Mouse (Mus musculus): ENCODE measurements around the gene Il11. TPM values are rescaled to one million over a fixed set of nuclear protein-coding genes. Genes with fewer than 3 reads are reported as not detected.
"Not testable (repeated sequence)": the region's sequence is repeated elsewhere in the genome, so short reads cannot be mapped to it uniquely, and the experiment has no call there.

Il11 gene
- polyA plus RNA-seq, 1 experiment from 2014 or later = 1.1 TPM

GRCm38 (mm10) chr7:4806716-4807115, 24.1 kb upstream of the Il11 start:
- ATAC-seq (ENCODE audit: low FRiP score, low read depth) = no peak
- no peak overlapping the region for H3K27ac ChIP-seq (replicated peaks)
- H3K4me1 ChIP-seq (replicated peaks) = peaks cover 23% of the 10 kb centered on the region
- no peak overlapping the region for H3K9ac ChIP-seq
- peaks cover 36% of the 10 kb centered on the region for H3K36me3 ChIP-seq
- H3K27me3 ChIP-seq = no peaks in the 10 kb centered on the region
- no peaks in the 10 kb centered on the region for H3K9me3 ChIP-seq
- no peak overlapping the region for H3K4me2 ChIP-seq
- WGBS = 93% methylated on average over 7 of the region's 7 CpGs
- H3K4me3 ChIP-seq = no peak overlapping the region

GRCm38 (mm10) chr7:4802247-4802646, 19.6 kb upstream of the Il11 start:
- Histone ChIP-seq H3K27me3 (no peaks in the 10 kb centered on the region), H3K36me3 (peaks cover 16% of the 10 kb centered on the region), H3K9ac (no peak overlapping the region), H3K9me3 (no peaks in the 10 kb centered on the region), H3K27ac (replicated peaks) (no peak overlapping the region), H3K4me3 (no peak overlapping the region), H3K4me1 (replicated peaks) (no peaks in the 10 kb centered on the region), H3K4me2 (no peak overlapping the region)
- ATAC-seq (ENCODE audit: low FRiP score, low read depth) = no peak

GRCm38 (mm10) chr7:4795767-4796433, 13.2 kb upstream of the Il11 start:
- Histone ChIP-seq H3K4me3 (no peak overlapping the region), H3K27ac (replicated peaks) (no peak overlapping the region), H3K4me2 (no peak overlapping the region), H3K4me1 (replicated peaks) (peaks cover 18% of the 10 kb centered on the region), H3K9me3 (no peaks in the 10 kb centered on the region), H3K36me3 (peaks cover 36% of the 10 kb centered on the region), H3K27me3 (no peaks in the 10 kb centered on the region), H3K9ac (no peak overlapping the region)
- 69% methylated on average over 7 of the region's 7 CpGs for WGBS
- no peak for ATAC-seq (ENCODE audit: low FRiP score, low read depth)

- no peak for ATAC-seq (ENCODE audit: low FRiP score, low read depth)
- no peak overlapping the region for H3K27ac ChIP-seq (replicated peaks)
- H3K27me3 ChIP-seq = no peaks in the 10 kb centered on the region
- peaks cover 36% of the 10 kb centered on the region for H3K36me3 ChIP-seq
- 0 out of 2 replicates have a peak overlapping the region, but pooled peaks have one; percentile 84 for H3K4me2 ChIP-seq
- no peaks in the 10 kb centered on the region for H3K9me3 ChIP-seq
- peaks cover 18% of the 10 kb centered on the region for H3K4me1 ChIP-seq (replicated peaks)
- H3K9ac ChIP-seq = no peak overlapping the region
- no peak overlapping the region for H3K4me3 ChIP-seq
- WGBS = 84% methylated on average over 3 of the region's 3 CpGs
These were observed 12.0 kb upstream of the Il11 start for GRCm38 (mm10) chr7:4794631-4795168.

GRCm38 (mm10) chr7:4793674-4794073, 11.0 kb upstream of the Il11 start:
- peaks cover 24% of the 10 kb centered on the region for H3K4me1 ChIP-seq (replicated peaks)
- no peak for ATAC-seq (ENCODE audit: low FRiP score, low read depth)

GRCm38 (mm10) chr7:4793248-4793647, 10.6 kb upstream of the Il11 start:
- not testable (repeated sequence) for H3K9me3 ChIP-seq, H3K27me3 ChIP-seq
- WGBS = under 1% methylated on average over 31 of the region's 31 CpGs
- H3K27ac ChIP-seq (replicated peaks) = peak overlapping the region; percentile 91
- H3K36me3 ChIP-seq = peaks cover 36% of the 10 kb centered on the region
- ATAC-seq (ENCODE audit: low FRiP score, low read depth) = peak; percentile 0; the same call in 1 of the 2 replicates
- H3K4me1 ChIP-seq (replicated peaks) = peaks cover 28% of the 10 kb centered on the region
- peak overlapping the region; percentile 90 for H3K4me3 ChIP-seq
- H3K9ac ChIP-seq = peak overlapping the region; percentile 95
- H3K4me2 ChIP-seq = peak overlapping the region; percentile 84

More at GRCm38 (mm10) chr7:4793674-4794073, 11.0 kb upstream of the Il11 start:
- H3K9me3 ChIP-seq = no peaks in the 10 kb centered on the region
- H3K9ac ChIP-seq = peak overlapping the region; percentile 95
- H3K4me3 ChIP-seq = peak overlapping the region; percentile 90
- H3K36me3 ChIP-seq = peaks cover 36% of the 10 kb centered on the region
- no peaks in the 10 kb centered on the region for H3K27me3 ChIP-seq
- H3K4me2 ChIP-seq = peak overlapping the region; percentile 84
- WGBS = 51% methylated on average over 4 of the region's 4 CpGs
- H3K27ac ChIP-seq (replicated peaks) = peak overlapping the region; percentile 91; the same call in 1 of the 2 replicates

- Histone ChIP-seq H3K4me3 (peak within 1 kb of the TSS; percentile 90), H3K36me3 (peaks cover 36% of the 10 kb centered on the region), H3K27me3 (no peaks in the 10 kb centered on the region), H3K4me1 (replicated peaks) (peaks cover 30% of the 10 kb centered on the region), H3K4me2 (peak within 1 kb of the TSS; percentile 84), H3K9ac (peak within 1 kb of the TSS; percentile 95), H3K27ac (replicated peaks) (peak within 1 kb of the TSS; percentile 91), H3K9me3 (no peaks in the 10 kb centered on the region)
- peak; percentile 93 for ATAC-seq (ENCODE audit: low FRiP score, low read depth)
- 1% methylated on average over 54 of the region's 54 CpGs for WGBS
These were observed 9.9 kb upstream of the Il11 start, which contains the start of gene Rpl28 for GRCm38 (mm10) chr7:4792278-4793212. Gene Rpl28, plus strand, starts transcription at chr7:4792874.

- peaks cover 5% of the 10 kb centered on the region for H3K36me3 ChIP-seq
- H3K4me2 ChIP-seq = peak within 1 kb of the TSS; percentile 92
- no peaks in the 10 kb centered on the region for H3K27me3 ChIP-seq
- WGBS = 8% methylated on average over 40 of the region's 40 CpGs
- peak within 1 kb of the TSS; percentile 56 for H3K4me3 ChIP-seq
- peak within 1 kb of the TSS; percentile 67 for H3K9ac ChIP-seq
- no peaks in the 10 kb centered on the region for H3K9me3 ChIP-seq
- H3K4me1 ChIP-seq (replicated peaks) = peaks cover 27% of the 10 kb centered on the region
- no peak for ATAC-seq (ENCODE audit: low FRiP score, low read depth)
- peak within 1 kb of the TSS; percentile 71 for H3K27ac ChIP-seq (replicated peaks)
These were observed 6.8 kb upstream of the Il11 start, which contains the start of gene Tmem238 for GRCm38 (mm10) chr7:4789436-4789935. Gene Tmem238, minus strand, starts transcription at chr7:4789656.

GRCm38 (mm10) chr7:4788499-4789435, 6.1 kb upstream of the Il11 start:
- peak overlapping the region; percentile 67 for H3K9ac ChIP-seq
- no peaks in the 10 kb centered on the region for H3K9me3 ChIP-seq
- peak; percentile 49 for ATAC-seq (ENCODE audit: low FRiP score, low read depth)
- peak overlapping the region; percentile 92 for H3K4me2 ChIP-seq
- peaks cover 20% of the 10 kb centered on the region for H3K4me1 ChIP-seq (replicated peaks)
- H3K36me3 ChIP-seq = no peaks in the 10 kb centered on the region
- WGBS = 2% methylated on average over 59 of the region's 64 CpGs
- H3K27me3 ChIP-seq = 0 out of 2 replicates have a peak, but pooled peaks cover 3% of the 10 kb centered on the region
- H3K4me3 ChIP-seq = peak overlapping the region; percentile 56
- peak overlapping the region; percentile 71 for H3K27ac ChIP-seq (replicated peaks)

- no peak overlapping the region for H3K9ac ChIP-seq
- no peak overlapping the region for H3K4me2 ChIP-seq
- no peak for ATAC-seq (ENCODE audit: low FRiP score, low read depth)
- peaks cover 7% of the 10 kb centered on the region for H3K4me1 ChIP-seq (replicated peaks)
- H3K27ac ChIP-seq (replicated peaks) = no peak overlapping the region
- no peaks in the 10 kb centered on the region for H3K36me3 ChIP-seq
- peaks cover 26% of the 10 kb centered on the region for H3K27me3 ChIP-seq
- H3K9me3 ChIP-seq = no peaks in the 10 kb centered on the region
- WGBS = 83% methylated on average over 14 of the region's 14 CpGs
- H3K4me3 ChIP-seq = no peak overlapping the region
These were observed 1.1 kb upstream of the Il11 start for GRCm38 (mm10) chr7:4783667-4784268.
